Mouse (Mus musculus) cerebellum, adult 2 months (tissue): ENCODE data around the gene Pnma1. TPM values are rescaled to one million over a fixed set of nuclear protein-coding genes. Genes with fewer than 3 reads are reported as not detected.

Experiments
- DNase-seq, 2 experiments: peaks; one replicate each; pipeline ENCODE4 v3.0.0; 2021
- H3K27ac ChIP-seq: fragments of 200-500 bp; 2 replicates; pipeline ENCODE4 v1.5.1; 2012; ENCODE audit warnings: low read length, control low read depth, inconsistent platforms; ENCODE audit not compliant: insufficient read depth
- H3K27me3 ChIP-seq: fragments of 200-500 bp; 2 replicates; pipeline ENCODE4 v1.6.1; 2012; ENCODE audit warnings: inconsistent platforms, mild to moderate bottlenecking, low read length, moderate library complexity; ENCODE audit not compliant: control insufficient read depth, insufficient read depth
- H3K4me1 ChIP-seq: fragments of 200-500 bp; 2 replicates; pipeline ENCODE4 v1.6.1; 2011; ENCODE audit warnings: low read length; ENCODE audit not compliant: control insufficient read depth, insufficient read depth
- H3K4me3 ChIP-seq: fragments of 200-500 bp; replicated peaks from 2 replicates; pipeline ENCODE3; 2011; ENCODE audit warnings: mild to moderate bottlenecking, low read depth, low read length, control low read depth; ENCODE audit not compliant: insufficient read depth
- CTCF ChIP-seq: fragments of 200-500 bp; IDR thresholded peaks from 2 replicates; pipeline ENCODE4 v1.5.1; 2011; ENCODE audit warnings: low read depth, mild to moderate bottlenecking, control low read depth, low read length, moderate library complexity, borderline replicate concordance; ENCODE audit not compliant: insufficient read depth
- POLR2A ChIP-seq: fragments of 200-500 bp; IDR thresholded peaks from 2 replicates; pipeline ENCODE4 v1.6.1; 2011; ENCODE audit warnings: low read length, control low read depth, borderline replicate concordance; ENCODE audit not compliant: insufficient read depth
- WGBS: fragments of 180-500 bp; shearing (Covaris S2); methylation state at CpG from one replicate; pipeline ENCODE4 v1.1.7; 2018; 5-methylcytosine and 5-hydroxymethylcytosine counted together
- polyA plus RNA-seq: library from polyadenylated mRNA; depleted of rRNA; stranded (reverse); fragments of >200 nt; gene quantifications from 2 replicates; pipeline ENCODE4 v1.2.3, GENCODE M21; 2012

The Pnma1 gene
- polyA plus RNA-seq, 1 experiment, result 0.84 TPM

DNA sequence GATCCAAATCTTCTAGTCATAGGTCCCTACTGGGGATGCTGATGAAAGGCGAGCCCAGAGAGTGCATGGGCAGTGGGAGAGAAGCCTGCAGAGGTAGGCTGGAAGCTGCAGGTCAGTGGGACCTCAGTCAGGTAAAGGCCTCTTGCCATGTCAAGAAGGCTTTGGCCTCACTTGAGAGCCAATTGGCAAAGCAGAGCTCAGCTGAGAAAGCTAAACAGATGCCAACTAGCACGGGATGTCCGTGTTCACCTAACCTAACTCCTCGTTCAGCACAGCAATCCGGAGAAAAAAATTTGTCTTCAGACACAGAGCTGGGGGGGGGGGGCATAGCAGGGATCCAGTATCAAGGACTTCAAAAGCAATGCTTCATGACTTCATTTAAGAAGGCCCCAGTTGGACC lies 36.7 kb upstream of the Pnma1 start:
- TF ChIP-seq CTCF (no peak), POLR2A (no peak)
- no peak overlapping the region for H3K4me3 ChIP-seq
- 12% methylated on average over 5 of the region's 5 CpGs for WGBS
- peak; percentile 27 to 42 for DNase-seq
- no peak overlapping the region for H3K27ac ChIP-seq
- peaks cover 53% of the 10 kb centered on the region for H3K4me1 ChIP-seq
- no peaks in the 10 kb centered on the region for H3K27me3 ChIP-seq

DNA sequence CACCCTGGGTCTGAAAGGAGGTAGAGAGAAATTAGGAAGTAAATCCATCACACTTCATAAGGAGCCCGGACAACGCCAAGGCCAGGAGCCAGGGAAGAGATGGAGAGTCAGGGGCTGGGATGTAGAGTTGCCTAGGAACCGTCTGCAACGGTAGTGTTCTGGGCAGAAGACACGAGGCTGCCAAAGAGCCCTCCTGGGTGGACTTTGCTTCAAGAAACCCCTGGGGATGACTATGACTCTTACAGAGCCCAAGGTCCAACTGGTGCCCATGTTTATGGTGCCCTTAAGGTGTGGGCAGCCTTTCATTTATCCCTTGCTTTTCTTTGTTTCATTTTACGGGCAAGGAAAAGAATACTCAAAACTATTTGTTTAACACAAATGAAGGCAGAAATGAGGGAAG lies 33.7 kb upstream of the Pnma1 start:
- DNase-seq, result no peak
- Histone ChIP-seq H3K27me3 (no peaks in the 10 kb centered on the region), H3K4me1 (peaks cover 37% of the 10 kb centered on the region), H3K27ac (no peak overlapping the region), H3K4me3 (no peak overlapping the region)
- WGBS, result 59% methylated on average over 6 of the region's 6 CpGs
- TF ChIP-seq POLR2A, result no peak
- TF ChIP-seq CTCF, result no peak

DNA sequence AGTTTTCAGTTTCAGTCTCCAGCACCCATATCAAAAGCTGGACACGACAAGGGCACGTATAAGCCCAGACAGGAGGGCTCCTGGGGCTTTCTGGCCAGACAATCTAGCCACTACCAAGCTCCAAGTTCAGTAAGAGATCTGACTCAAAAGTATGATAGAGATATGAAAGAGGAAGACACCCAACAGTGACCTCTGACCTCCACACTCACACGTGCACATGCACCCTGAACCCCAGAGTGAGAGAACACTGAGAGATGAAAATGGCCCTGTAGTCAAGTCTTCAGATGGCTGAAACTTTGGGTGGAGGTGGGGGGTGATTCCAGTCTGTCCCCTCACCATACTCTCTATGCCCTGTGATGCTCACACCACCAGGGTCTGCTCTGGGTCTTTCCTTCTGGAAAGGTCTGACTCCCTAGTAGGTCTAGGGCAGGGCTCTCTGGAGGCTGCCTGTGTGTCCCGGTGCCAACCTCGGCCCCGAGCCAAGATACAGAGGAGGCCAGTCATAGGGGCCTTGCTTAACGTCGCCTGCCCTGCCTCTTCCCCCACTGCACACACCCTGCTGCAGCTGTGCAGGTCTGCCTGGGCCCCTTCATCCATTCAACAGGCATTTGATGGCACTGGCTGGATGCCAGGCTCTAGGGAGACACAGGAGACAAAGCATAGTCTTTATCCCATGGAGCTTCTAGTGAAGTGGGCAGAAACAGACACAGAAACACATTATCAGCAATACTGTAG lies 32.6 kb upstream of the Pnma1 start:
- peak; percentile 57 to 58 for DNase-seq
- H3K4me1 ChIP-seq, result peaks cover 41% of the 10 kb centered on the region
- 25% methylated on average over 8 of the region's 8 CpGs for WGBS

GRCm38 (mm10) chr12:84180090-84180489 lies 31.8 kb upstream of the Pnma1 start:
- no peaks in the 10 kb centered on the region for H3K27me3 ChIP-seq
- WGBS, result 32% methylated on average over 3 of the region's 3 CpGs
- DNase-seq, result no peak
- TF ChIP-seq CTCF, result no peak
- no peak for TF ChIP-seq POLR2A
- H3K4me3 ChIP-seq, result no peak overlapping the region
- H3K27ac ChIP-seq, result no peak overlapping the region
- peaks cover 42% of the 10 kb centered on the region for H3K4me1 ChIP-seq

More for the DNA sequence above, 32.6 kb upstream of the Pnma1 start:
- no peak for TF ChIP-seq POLR2A
- TF ChIP-seq CTCF, result no peak
- no peaks in the 10 kb centered on the region for H3K27me3 ChIP-seq
- no peak overlapping the region for H3K27ac ChIP-seq
- H3K4me3 ChIP-seq, result no peak overlapping the region

GRCm38 (mm10) chr12:84178652-84179445 lies 30.6 kb upstream of the Pnma1 start:
- no peak for DNase-seq
- Histone ChIP-seq H3K4me1 (peaks cover 46% of the 10 kb centered on the region), H3K27ac (no peak overlapping the region), H3K27me3 (no peaks in the 10 kb centered on the region), H3K4me3 (no peak overlapping the region)
- TF ChIP-seq POLR2A, result no peak
- no peak for TF ChIP-seq CTCF
- WGBS, result 89% methylated on average over 10 of the region's 10 CpGs

DNA sequence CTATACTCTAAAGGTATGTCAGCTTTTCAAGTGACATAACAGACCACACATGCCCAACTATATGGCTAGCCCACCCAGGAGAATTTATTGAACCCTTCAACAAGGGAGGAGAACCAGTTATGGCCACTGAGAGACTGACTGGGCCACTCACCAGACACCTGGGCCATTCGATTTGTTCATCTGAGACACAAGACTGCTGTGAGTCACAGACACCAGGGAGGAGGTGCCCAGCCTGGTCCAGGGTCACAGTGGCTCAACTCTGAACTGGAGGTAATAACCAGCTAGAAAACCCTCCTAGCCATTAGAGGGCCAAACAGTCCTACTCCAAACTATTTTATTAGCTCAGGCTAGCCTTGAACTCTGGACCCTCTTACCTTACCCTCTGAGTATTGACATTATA lies 29.8 kb upstream of the Pnma1 start:
- peaks cover 54% of the 10 kb centered on the region for H3K4me1 ChIP-seq
- WGBS, result 68% methylated on average over 1 of the region's 1 CpGs

DNA sequence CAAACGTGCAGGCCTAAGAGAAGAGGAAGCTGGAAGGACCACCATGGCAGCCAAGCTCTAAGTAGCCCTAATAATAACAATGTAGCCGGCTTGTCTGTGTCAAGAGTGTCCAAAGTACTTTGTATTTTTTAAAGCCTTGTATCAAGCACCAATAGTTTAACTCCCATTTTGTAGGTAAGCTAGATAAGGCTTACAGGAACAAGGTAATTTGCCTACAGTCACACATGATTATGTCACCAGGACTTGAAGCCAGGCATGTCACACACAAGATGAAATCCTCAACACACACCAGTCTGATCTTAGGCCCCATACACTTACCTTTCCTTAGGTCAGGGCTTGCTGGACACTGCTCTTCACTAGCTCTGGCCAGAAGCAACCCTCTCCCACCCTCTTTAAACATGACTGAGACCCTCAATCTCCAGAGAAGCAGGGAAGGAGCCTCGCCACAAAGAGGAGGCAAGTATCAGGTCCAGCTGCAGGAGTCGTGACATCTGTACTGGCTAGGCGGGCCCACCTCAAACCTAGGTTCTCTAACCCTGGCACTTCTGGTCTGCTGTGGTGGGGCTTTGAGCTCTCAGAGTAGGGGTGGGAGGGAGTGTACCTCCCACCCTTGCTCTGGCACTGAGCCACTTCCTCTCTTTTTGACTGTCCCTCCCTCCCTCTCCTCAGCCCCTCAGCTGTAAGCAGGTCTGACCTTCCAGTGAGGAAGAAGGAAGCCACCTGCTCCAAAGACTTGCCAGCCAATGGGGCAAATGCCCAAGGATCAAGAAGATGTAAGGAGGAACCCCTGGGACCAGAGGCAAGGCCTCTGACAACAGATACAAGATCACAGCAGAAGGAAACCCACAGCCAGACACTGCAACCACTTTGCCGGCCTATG lies 28.8 kb upstream of the Pnma1 start:
- 66% methylated on average over 6 of the region's 6 CpGs for WGBS
- TF ChIP-seq POLR2A, result no peak
- no peak for TF ChIP-seq CTCF
- no peak overlapping the region for H3K4me3 ChIP-seq
- DNase-seq, result no peak
- no peak overlapping the region for H3K27ac ChIP-seq
- H3K4me1 ChIP-seq, result peaks cover 63% of the 10 kb centered on the region
- no peaks in the 10 kb centered on the region for H3K27me3 ChIP-seq

More for the DNA sequence above, 29.8 kb upstream of the Pnma1 start:
- H3K27ac ChIP-seq, result no peak overlapping the region
- no peak for DNase-seq
- no peak for TF ChIP-seq POLR2A
- TF ChIP-seq CTCF, result no peak
- H3K4me3 ChIP-seq, result no peak overlapping the region
- H3K27me3 ChIP-seq, result no peaks in the 10 kb centered on the region
